Mouse (Mus musculus) CD4-positive, CD25-positive, alpha-beta regulatory T cell, adult 2 months (primary cell): ENCODE results near the gene Sstr4.

Source experiments
- DNase-seq: peaks from one replicate; pipeline ENCODE4 v3.0.0-alpha.2; 2012; ENCODE audit warnings: low read depth, low spot score

The Sstr4 gene

DNA sequence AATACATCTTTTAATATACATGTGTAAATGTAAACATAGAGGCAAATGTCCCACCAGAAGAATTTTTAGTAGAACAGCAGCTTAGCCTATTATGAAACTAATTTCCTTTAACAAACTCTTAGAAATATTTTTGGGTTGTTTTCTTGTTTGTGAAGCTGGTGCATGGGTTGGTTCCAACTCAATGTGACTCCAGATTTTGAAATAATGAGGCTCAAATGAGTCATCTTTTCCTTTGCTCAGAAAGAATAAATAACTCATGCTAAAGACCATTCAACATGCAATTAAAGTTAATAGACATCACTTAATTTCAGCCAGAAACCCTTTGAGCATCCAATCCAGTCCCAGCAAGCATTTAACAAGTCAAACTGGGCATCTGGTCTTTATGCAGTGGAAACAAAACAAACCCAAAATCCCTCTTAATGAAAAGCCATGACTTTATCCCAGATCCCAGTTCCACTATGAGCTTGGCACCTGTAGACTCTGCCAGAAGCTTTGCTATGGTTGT lies 33.9 kb downstream of the Sstr4 start:
- DNase-seq, result no peak

DNA sequence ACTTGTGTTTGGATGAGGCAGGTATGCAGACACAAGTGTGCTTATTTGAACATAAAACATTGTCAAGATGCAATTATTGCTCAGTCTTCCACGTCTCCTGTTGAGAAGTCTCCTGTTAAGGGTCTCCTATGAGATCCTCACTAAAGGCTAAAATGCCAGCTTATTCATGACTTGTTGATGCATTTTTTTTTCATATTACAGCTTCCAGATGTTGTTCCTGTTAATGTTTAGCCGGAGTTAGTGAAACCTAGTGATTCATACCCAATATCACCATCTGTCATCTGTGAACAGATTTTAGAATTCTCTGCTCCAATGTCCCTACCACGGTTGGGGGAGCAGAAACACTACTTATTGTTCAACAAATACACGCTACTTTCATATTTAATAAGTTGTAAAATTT lies 35.8 kb downstream of the Sstr4 start:
- DNase-seq, result no peak

DNA sequence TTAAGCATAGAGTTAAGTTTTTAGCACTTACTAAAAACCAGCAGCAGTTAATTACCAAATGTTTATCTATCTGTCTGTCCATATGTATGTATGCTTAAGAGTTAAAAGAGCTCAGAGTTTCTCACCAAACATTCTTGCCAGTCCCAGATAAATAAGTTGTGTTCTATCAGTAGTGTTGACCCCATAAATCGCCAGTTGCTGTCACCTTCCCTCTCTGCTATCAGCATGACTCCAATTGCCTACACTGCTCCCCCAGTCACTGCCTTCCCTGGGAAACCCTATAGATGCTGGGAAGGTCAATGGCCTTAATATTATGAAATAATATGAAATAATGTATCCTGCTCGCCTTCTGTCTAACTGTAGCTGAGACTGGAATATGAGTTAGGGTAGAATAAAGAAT lies 37.2 kb downstream of the Sstr4 start:
- no peak for DNase-seq

DNA sequence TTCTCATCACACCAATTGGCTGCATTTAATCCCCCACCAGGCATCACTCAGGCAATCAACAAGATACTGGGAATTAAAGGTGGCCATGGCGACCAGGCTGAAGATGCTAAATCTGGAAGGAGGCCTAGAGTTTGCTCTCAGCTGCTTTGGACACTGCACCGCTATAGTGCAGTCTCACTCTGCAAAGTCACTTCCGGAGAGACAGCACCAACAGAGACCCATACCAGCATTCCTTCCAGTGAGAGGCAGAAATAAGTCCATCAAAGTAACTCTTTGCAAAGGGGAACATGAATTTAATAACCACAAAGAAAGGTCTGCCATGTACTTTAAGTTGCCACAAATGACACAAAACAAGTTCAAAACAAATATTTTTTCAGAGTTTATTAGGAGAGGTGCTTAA lies 41.1 kb downstream of the Sstr4 start:
- DNase-seq, result no peak

DNA sequence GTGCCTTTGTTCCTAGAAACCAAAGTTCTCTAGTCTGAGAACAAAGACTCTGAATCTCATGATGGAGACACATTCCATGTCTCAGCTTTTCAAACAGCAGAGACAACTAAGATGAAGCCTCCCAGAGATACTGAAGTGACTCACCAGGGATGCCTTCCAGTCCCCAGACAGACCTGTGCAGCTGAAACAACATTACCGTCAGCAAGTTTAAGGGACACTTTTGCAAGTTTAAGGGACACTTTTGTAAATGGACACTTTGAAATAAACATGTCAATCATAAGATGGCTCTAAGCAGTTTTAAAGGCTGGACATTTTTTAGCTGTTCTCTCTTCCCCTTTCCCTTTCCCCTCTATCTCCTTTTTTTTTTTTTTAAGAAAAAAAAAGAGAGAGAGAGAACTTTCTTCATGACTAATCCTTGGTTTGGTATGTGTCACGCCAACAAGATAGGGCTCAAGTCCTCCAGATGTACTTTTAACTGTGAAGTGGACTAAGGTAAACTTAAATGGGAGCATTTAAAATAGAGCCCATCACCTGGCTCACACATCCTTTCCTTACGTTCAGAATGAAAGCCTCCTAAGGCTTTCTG lies 44.6 kb downstream of the Sstr4 start:
- DNase-seq, result no peak

DNA sequence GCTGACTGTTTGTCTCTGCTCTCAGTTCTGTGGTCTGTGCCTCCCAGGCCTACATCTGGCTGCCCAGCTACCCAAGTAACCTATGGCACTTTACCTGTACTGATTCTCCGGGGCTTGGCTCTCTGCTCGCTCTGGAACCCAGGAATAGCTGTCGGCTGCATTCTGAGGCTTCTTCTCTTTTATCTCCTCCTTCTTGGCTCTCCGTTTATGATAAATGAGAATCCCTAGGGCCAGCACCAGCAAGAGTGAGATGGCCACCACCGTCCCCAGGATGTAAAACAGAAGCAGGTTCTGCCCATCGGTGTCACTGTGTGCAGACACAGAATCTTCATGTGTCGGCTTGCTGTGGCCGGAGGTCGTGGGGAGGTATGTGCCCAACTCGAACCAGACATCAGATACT lies 46.3 kb downstream of the Sstr4 start:
- no peak for DNase-seq

DNA sequence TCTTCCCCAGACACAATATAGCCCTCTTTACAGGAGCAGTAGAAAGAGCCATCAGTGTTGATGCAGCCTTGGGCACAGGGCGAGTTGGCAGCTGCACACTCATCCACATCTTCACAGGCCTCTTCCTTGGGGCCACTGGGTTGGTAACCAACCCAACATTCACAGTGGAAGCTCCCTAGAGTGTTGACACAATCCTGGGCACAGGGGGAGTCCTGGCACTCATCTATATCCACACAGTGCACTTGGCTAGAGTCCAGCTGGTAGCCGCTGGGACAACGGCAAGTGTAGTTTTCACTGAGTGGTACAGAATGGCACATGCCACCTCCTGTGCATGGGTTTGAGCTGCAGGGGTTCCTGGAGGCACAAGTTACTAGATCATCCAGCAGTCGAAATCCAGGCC lies 47.0 kb downstream of the Sstr4 start:
- DNase-seq, result no peak

DNA sequence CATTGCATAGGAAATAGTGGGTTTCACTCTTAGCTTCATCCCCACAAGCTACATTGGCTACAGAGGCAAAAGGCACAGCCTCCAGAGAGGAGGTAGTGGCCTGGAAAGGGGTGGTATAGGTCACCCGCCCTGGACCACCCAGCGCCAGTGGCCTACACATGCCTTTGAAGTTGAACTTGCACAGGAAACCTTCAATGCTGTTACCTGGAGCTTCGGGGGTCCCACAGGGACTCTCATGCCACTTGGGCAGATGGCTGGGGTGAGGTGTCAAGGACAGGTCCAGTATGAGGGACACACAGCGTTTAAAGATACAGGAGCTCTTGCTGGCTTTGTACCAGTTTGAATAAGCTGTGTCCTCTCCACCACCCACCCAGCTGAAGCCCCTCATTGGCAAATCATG lies 47.6 kb downstream of the Sstr4 start:
- DNase-seq, result no peak

DNA sequence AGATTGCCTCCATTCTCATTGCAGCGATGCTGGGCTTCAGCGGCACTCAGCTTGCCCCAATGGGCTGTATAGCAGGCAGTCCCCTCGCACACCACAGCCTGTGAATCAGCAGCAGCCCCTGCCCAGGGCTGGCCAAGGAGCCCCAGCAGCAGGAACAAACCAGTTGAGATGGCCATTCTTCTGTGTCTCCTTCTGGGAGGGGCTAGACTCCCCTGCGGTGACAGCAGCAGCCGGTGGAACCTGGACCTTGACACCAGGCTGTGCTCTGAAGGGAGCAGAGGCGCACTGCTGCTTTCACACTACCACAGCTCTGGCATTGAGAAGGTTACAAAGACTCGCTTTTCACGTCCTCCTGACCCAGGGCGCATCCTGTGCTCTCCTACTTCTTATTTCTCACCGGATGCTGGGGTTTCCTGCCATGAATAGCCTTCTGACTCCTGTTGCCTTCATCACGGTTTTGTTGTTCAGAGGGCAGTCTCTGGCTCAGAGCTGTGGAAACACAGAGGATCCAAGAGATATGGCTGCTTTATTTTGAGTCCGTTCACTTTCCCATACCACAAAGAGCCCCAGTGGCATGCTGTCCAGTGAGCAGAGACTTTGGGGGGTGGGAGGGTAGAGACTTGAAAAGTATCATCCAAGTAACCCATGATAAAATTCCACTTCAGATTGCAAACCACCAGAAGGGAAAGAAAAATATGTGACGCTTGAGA lies 48.3 kb downstream of the Sstr4 start, which contains the start of gene Cd93:
TSS of gene Cd93 (minus strand) at position 315 of the 710 bp plus-strand sequence.
- peak; percentile 2 for DNase-seq

DNA sequence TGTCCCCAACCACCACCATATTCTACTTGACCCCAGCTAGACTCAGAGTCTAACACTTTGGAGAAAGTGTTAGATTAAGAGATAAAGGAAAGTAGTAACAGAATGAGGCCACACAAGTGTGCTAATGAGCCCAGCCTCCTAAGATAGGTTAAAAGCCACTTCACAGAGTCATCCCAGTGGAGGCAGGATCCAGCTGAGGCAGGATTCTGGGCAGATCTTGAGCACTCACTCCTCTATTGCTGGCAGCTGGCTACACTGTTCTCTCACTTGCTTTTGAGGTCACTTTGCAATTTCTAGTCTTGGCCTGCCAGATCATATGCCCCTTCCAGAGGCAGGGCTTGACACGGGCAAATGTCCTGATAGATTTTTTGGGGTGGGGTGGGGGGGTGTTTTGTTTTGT lies 49.3 kb downstream of the Sstr4 start:
- DNase-seq, result no peak

DNA sequence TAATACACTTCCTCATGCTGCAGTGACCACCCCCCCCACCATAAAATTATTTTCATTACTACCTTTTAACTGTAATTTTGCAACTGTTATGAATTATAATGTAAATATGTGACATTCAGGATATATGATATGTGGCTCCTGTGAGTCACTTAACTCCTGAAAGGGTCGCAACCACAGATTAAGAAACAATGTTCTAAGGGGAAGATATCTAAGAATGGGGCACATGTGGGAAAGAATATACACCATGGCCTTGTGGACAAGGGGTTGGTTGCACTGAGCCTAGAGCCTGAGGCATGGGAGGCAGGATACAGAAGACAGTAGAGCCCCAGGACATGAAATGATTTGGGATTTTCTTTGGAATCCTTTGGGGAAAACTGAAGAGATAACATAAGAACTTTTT lies 50.5 kb downstream of the Sstr4 start:
- DNase-seq, result no peak
